Mouse (Mus musculus) limb, embryonic 15.5 days (tissue): ENCODE data around the gene Adprhl2. TPM values are rescaled to one million over a fixed set of nuclear protein-coding genes. Genes with fewer than 3 reads are reported as not detected.

Source experiments
- ATAC-seq: fragments of 200-750 bp; cut with Nextera tagmentation; 2 replicates; pipeline ENCODE4 v1.8.0; 2017; ENCODE audit warnings: low read depth, moderate TSS enrichment; ENCODE audit not compliant: insufficient number of reproducible peaks, low FRiP score, low TSS enrichment
- H3K27ac ChIP-seq: fragments of 300-500 bp; sonication (generic); 2 replicates; pipeline ENCODE4 v1.5.1; 2015; ENCODE audit warnings: moderate library complexity, mild to moderate bottlenecking, inconsistent platforms
- H3K27me3 ChIP-seq: fragments of 300-500 bp; sonication (generic); 2 replicates; pipeline ENCODE4 v1.6.1; 2015; ENCODE audit warnings: inconsistent platforms
- H3K36me3 ChIP-seq: fragments of 300-500 bp; sonication (generic); 2 replicates; pipeline ENCODE4 v1.6.1; 2015; ENCODE audit warnings: inconsistent platforms
- H3K4me1 ChIP-seq: fragments of 300-500 bp; sonication (generic); 2 replicates; pipeline ENCODE4 v1.6.1; 2015; ENCODE audit warnings: inconsistent platforms
- H3K4me2 ChIP-seq: fragments of 300-500 bp; sonication (generic); 2 replicates; pipeline ENCODE4 v1.6.1; 2015; ENCODE audit warnings: mild to moderate bottlenecking, inconsistent platforms
- H3K4me3 ChIP-seq: fragments of 300-500 bp; sonication (generic); 2 replicates; pipeline ENCODE4 v1.5.1; 2015; ENCODE audit warnings: mild to moderate bottlenecking, inconsistent platforms
- H3K9ac ChIP-seq: fragments of 300-500 bp; sonication (generic); 2 replicates; pipeline ENCODE4 v1.6.1; 2015; ENCODE audit warnings: inconsistent platforms
- H3K9me3 ChIP-seq: fragments of 300-500 bp; sonication (generic); 2 replicates; pipeline ENCODE4 v1.6.1; 2016; ENCODE audit warnings: inconsistent platforms
- WGBS: fragments of 180-500 bp; shearing (Covaris S2); methylation state at CpG from one replicate; pipeline ENCODE4 v1.1.7; 2015; 5-methylcytosine and 5-hydroxymethylcytosine counted together
- polyA plus RNA-seq: library from polyadenylated mRNA; unstranded; fragments of >200 nt; fragmentation: Nextera tagmentation; extraction: Ambion mirVana; gene quantifications from 2 replicates; pipeline ENCODE4 v1.2.1, GENCODE M21; 2015

Gene Adprhl2
- polyA plus RNA-seq, 1 experiment from 2014 or later = 82.9 TPM

DNA sequence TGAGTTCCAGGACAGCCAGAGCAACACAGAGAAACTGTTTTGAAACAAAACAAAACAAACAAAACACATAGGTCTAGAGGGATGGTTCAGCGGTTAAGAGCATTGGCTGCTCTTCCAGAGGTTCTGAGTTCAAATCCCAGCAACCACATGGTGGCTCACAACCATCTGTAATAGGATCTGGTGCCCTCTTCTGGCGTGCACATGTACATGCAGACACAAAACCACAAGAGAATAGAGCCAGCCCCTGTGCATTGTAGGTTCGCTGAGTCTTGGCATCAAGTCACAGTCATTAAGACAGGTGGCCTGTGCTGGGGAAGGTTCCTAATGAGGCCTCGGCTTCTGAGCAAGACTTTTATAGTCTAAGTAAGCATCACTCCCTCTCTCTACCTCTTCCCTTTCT, 17.6 kb downstream of the Adprhl2 start:
- H3K4me3 ChIP-seq = no peak overlapping the region
- no peak overlapping the region for H3K9ac ChIP-seq
- peaks cover 29% of the 10 kb centered on the region for H3K4me1 ChIP-seq
- no peak overlapping the region for H3K27ac ChIP-seq
- no peak overlapping the region for H3K4me2 ChIP-seq
- H3K9me3 ChIP-seq = no peaks in the 10 kb centered on the region
- no peaks in the 10 kb centered on the region for H3K36me3 ChIP-seq
- H3K27me3 ChIP-seq = peaks cover 35% of the 10 kb centered on the region
- WGBS = 48% methylated on average over 4 of the region's 4 CpGs
- ATAC-seq = no peak

DNA sequence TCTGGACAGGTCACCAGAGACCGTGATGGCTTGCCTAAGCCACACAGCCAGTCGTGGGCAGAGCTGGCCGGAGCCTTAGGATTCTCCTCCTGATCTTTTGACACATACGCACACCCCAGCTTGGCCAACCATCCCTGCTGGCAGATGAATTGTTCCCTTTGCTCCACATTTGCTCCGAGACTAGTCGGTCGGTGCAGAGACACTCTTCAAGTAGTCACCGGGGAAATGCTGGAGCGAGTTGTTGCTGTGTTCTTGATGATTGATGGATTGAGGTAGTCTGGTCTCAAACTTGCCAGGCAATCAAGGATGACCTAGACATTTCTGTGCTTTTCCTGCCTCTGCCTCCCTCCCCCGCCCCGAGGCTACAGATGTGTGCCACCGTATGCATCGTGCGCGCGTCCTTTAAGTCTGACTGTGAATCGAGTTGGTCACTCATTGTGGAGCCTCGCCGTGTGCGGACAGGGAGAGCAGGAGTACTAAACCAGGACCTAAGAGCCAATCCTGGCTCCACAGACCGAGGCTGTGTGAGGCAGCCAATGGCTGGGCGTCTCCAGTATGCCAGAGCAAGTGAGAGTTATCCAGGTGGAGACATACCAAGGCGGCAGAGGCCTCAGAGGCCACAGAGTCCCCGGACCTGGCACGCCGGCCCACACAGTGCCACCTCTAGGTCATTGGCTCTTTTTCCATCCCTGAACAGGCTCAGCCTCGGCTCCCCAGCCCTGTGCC, 19.8 kb downstream of the Adprhl2 start:
- Histone ChIP-seq H3K27me3 (peaks cover 40% of the 10 kb centered on the region), H3K27ac (peak overlapping the region; percentile 86), H3K9me3 (no peaks in the 10 kb centered on the region), H3K4me1 (peaks cover 41% of the 10 kb centered on the region), H3K36me3 (peaks cover 5% of the 10 kb centered on the region; the same call in 1 of the 2 replicates), H3K4me3 (peak overlapping the region; percentile 38), H3K4me2 (peak overlapping the region; percentile 77), H3K9ac (0 out of 2 replicates have a peak overlapping the region, but pooled peaks have one; percentile 35)
- ATAC-seq = no peak
- WGBS = 9% methylated on average over 27 of the region's 27 CpGs

DNA sequence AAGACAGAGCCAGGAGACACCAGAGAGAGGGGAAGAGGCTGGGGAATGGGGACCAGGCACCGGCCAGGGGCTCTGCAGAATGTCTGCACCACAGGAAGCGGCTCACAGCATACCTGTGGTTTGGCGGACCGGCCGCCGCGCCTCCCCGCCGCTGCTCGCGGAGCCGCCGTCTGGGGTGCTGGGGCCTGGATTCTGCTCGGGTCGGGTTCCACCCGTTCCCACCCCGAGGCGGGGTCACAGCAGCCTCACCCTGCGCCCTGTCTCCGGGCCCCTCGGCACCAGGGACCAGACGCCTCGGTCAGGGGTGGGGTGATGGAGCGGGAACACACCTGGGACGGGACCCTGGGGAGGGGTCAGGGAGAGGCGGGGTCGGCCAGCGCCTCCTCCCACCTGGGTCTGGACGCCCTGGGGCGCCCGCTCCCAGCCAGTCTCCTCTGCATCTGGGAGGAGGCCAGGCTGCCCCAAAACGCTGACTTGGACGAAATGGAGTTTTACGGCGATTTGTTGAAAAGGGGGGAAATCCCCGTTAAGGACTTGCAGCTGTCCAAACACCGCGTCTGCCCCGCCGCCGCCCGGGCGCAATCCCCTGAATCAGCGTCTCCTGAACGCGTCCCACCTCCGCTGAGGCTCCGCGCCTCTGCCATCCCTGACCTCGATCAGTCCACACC, 20.5 kb downstream of the Adprhl2 start:
- peak; percentile 75 for ATAC-seq

DNA sequence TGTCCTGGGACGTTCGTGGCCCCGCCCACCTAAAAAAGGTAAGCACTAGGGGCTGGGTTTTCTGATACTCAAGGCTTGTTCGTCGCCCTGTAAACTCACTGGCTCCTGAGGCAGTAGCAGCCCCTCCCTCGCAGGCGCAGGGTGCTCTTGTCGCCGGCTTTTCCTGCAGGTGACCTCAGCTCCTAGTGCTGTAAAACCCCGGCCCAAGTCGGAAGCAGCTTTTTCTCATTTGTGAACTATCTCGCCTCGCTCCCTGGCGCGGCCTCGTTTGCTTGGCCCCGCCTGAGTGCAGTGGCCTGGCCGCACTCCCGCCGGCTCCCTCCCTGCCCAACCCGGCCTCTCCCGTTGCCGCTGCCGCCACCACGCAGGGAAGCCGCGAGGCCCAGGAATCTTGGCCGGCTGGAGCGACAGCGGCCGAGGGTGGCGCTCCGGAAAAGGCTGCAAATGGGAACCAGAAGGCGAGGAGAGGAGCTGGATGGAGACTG, 24.8 kb downstream of the Adprhl2 start:
- Histone ChIP-seq H3K27ac (peak overlapping the region; percentile 82), H3K9ac (peak overlapping the region; percentile 5; the same call in 1 of the 2 replicates), H3K4me2 (peak overlapping the region; percentile 51), H3K4me3 (peak overlapping the region; percentile 24), H3K36me3 (peaks cover 12% of the 10 kb centered on the region; the same call in 1 of the 2 replicates), H3K9me3 (no peaks in the 10 kb centered on the region), H3K4me1 (peaks cover 50% of the 10 kb centered on the region), H3K27me3 (peaks cover 26% of the 10 kb centered on the region)
- peak; percentile 28; the same call in 1 of the 2 replicates for ATAC-seq
- WGBS = under 1% methylated on average over 34 of the region's 34 CpGs

More for the DNA sequence above, 20.5 kb downstream of the Adprhl2 start:
- Histone ChIP-seq H3K4me3 (peak overlapping the region; percentile 38), H3K36me3 (peaks cover 5% of the 10 kb centered on the region; the same call in 1 of the 2 replicates), H3K4me2 (peak overlapping the region; percentile 77), H3K4me1 (peaks cover 48% of the 10 kb centered on the region), H3K9ac (0 out of 2 replicates have a peak overlapping the region, but pooled peaks have one; percentile 35), H3K27ac (peak overlapping the region; percentile 86), H3K27me3 (peaks cover 40% of the 10 kb centered on the region), H3K9me3 (no peaks in the 10 kb centered on the region)
- 1% methylated on average over 49 of the region's 50 CpGs for WGBS

DNA sequence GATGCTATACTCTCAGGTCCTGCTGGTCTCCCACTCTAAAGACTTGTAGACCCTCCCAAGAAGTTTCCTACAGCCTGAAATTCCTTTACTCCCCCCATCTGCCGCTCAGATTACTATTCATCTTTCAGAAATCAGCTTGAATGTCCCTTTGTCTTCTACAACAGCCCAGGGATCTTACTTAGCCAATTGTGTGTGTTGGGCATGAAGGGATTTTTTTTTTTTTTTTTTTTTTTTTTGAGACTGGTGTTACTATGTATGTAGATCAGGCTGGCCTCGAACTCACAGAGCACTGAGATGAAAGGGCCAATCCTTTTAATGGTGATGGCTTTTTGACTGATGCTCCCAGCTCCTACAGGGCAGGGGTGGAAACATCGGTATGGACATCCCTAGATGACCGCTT, 25.6 kb downstream of the Adprhl2 start:
- no peak overlapping the region; the same call in 1 of the 2 replicates for H3K4me2 ChIP-seq
- H3K4me3 ChIP-seq = no peak overlapping the region
- peaks cover 50% of the 10 kb centered on the region for H3K4me1 ChIP-seq
- H3K9ac ChIP-seq = no peak overlapping the region
- peak overlapping the region; percentile 82; the same call in 1 of the 2 replicates for H3K27ac ChIP-seq
- WGBS = 45% methylated on average over 4 of the region's 4 CpGs
- no peak for ATAC-seq
- H3K9me3 ChIP-seq = no peaks in the 10 kb centered on the region
- peaks cover 19% of the 10 kb centered on the region for H3K27me3 ChIP-seq
- peaks cover 12% of the 10 kb centered on the region; the same call in 1 of the 2 replicates for H3K36me3 ChIP-seq

DNA sequence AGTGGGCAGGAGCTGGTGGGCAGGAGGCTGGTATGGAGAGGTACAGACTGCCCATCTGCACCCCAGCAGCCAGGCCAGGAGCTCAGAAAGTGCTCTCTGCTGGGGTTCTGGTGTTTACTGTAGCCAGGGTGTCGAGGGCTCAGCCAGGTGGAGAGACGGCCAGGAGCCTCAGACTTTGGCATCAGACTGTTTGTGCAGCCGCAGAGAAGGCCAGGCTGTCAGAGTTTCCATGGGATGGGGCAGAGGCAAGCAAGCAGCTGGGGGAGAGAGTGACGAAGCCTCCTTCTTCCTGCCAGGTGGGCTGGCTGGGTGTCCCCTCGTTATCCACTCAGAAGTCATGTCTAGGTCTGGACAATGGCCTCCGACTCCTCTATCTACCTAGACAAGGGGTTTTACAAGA, 26.4 kb downstream of the Adprhl2 start:
- WGBS = 59% methylated on average over 6 of the region's 6 CpGs
- peaks cover 11% of the 10 kb centered on the region for H3K27me3 ChIP-seq
- 0 out of 2 replicates have a peak overlapping the region, but pooled peaks have one; percentile 11 for H3K27ac ChIP-seq
- no peak overlapping the region for H3K9ac ChIP-seq
- H3K9me3 ChIP-seq = no peaks in the 10 kb centered on the region
- H3K4me3 ChIP-seq = no peak overlapping the region
- peaks cover 12% of the 10 kb centered on the region; the same call in 1 of the 2 replicates for H3K36me3 ChIP-seq
- no peak for ATAC-seq
- H3K4me2 ChIP-seq = no peak overlapping the region
- H3K4me1 ChIP-seq = peaks cover 50% of the 10 kb centered on the region

DNA sequence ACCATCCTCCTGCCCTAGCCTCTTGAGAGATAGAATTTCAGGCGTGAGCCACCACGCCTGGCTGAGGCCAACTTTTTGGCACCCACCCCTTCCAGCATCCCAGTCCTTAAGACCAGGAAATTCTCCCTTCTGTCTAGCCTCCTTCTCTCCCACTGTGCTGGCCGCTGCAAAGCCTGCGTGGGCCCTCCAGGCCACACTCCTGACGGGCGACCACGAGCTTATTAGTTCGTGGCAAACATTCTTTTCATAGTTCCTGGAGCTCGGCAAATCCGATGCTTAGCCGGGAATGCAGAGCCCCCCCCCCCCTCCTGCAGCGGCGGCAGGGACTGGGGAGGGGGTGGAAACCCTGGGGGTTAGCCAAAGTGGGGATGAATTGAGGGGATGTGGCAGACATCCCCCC, 30.3 kb downstream of the Adprhl2 start:
- Histone ChIP-seq H3K36me3 (peaks cover 7% of the 10 kb centered on the region; the same call in 1 of the 2 replicates), H3K27ac (peak overlapping the region; percentile 60; the same call in 1 of the 2 replicates), H3K4me1 (peaks cover 53% of the 10 kb centered on the region), H3K4me3 (no peak overlapping the region), H3K4me2 (0 out of 2 replicates have a peak overlapping the region, but pooled peaks have one; percentile 8), H3K9me3 (no peaks in the 10 kb centered on the region), H3K9ac (no peak overlapping the region), H3K27me3 (peaks cover 16% of the 10 kb centered on the region)
- 6% methylated on average over 13 of the region's 13 CpGs for WGBS
- ATAC-seq = no peak

DNA sequence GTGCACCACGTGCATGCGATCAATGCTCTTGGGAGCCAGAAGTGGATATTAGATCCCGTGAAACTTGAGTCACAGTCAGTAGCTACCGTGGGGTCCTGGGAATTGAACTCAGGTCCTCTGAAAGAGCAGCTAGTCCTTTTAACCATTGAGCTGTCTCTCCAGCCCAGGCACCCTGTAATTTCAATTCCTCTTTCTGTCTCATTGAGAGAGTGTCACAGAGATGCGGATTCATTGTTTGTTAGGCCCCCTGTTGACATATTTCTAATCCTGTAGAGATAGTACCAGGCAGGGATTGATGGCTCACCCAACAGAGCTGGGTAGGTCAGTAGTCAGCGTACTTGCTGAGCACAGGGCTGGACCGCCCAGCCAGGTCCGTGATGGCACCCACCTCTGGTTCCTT, 31.2 kb downstream of the Adprhl2 start:
- Histone ChIP-seq H3K4me2 (peak overlapping the region; percentile 8; the same call in 1 of the 2 replicates), H3K36me3 (peaks cover 7% of the 10 kb centered on the region; the same call in 1 of the 2 replicates), H3K9ac (no peak overlapping the region), H3K4me1 (peaks cover 48% of the 10 kb centered on the region), H3K27me3 (peaks cover 19% of the 10 kb centered on the region), H3K27ac (no peak overlapping the region), H3K9me3 (no peaks in the 10 kb centered on the region), H3K4me3 (no peak overlapping the region)
- WGBS = 77% methylated on average over 8 of the region's 8 CpGs
- ATAC-seq = no peak

DNA sequence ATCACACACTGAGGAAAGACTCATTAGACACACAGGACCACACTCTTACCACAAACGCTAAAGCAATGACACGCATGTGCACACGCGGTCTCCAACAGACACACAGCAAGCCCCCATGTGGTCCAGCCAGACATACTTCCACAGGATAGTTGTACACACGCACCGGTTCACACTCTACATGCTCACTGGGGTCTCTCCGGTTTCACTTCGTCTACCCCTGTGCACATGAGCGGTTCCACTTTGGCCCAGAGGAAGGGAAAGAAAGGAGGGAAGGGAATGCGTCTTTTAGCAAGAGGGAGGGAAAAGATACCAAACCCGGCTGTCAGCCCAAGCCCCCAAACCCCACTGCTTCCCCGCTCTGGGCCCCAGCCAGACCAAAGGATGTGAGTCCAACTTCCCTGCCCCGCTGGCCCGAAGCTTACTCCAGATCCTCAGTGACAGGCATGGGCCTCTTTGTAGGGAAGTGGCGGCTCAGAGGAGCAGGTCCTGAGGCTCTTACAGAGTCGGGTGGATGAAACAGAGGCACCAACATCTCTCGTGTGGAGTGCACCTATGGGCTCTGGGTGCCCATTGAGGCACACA, 33.3 kb downstream of the Adprhl2 start:
- H3K4me1 ChIP-seq = peaks cover 58% of the 10 kb centered on the region

DNA sequence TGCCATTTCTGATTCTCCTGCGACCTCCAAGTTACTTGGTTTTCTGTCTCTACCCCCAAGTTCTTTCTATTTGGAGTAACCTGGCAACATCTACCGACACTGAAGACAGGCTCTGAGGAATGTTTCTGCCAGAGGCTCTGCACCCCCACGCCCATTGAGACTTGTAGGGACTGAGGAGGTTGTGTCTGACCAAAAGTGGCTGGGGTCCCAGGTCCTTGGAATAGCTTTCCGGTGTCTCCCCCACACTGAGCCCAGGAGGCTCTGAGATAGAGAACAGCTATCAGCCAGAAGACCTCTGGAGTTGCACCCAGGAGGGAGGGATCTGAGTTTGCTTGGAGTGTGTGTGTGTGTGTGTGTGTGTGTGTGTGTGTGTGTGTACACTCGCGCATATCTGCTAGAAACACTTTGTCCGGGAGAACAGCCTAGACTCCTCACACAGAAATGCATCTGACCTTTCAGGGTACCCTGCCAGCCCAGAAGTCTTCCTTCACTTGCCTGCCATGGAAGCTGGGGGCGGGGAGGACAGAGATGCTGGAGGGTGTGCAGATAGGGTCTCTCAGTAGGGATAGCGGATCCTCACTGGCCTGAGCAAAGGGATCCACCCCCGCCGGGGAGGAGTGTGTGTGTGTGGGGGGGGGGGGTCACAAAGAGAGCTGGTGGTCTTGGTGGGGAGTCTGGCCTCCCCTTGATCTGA, 34.1 kb downstream of the Adprhl2 start:
- Histone ChIP-seq H3K4me2 (peak overlapping the region; percentile 77), H3K27ac (peak overlapping the region; percentile 89), H3K9me3 (no peaks in the 10 kb centered on the region), H3K36me3 (peaks cover 5% of the 10 kb centered on the region; the same call in 1 of the 2 replicates), H3K27me3 (peaks cover 25% of the 10 kb centered on the region), H3K9ac (no peak overlapping the region), H3K4me3 (peak overlapping the region; percentile 62), H3K4me1 (peaks cover 62% of the 10 kb centered on the region)
- ATAC-seq = no peak
- 39% methylated on average over 11 of the region's 11 CpGs for WGBS

More for the DNA sequence above, 33.3 kb downstream of the Adprhl2 start:
- Histone ChIP-seq H3K4me2 (peak overlapping the region; percentile 77), H3K9ac (no peak overlapping the region), H3K27ac (peak overlapping the region; percentile 89), H3K27me3 (peaks cover 25% of the 10 kb centered on the region), H3K9me3 (no peaks in the 10 kb centered on the region), H3K36me3 (peaks cover 7% of the 10 kb centered on the region; the same call in 1 of the 2 replicates), H3K4me3 (peak overlapping the region; percentile 62)
- no peak for ATAC-seq
- WGBS = 38% methylated on average over 17 of the region's 17 CpGs

DNA sequence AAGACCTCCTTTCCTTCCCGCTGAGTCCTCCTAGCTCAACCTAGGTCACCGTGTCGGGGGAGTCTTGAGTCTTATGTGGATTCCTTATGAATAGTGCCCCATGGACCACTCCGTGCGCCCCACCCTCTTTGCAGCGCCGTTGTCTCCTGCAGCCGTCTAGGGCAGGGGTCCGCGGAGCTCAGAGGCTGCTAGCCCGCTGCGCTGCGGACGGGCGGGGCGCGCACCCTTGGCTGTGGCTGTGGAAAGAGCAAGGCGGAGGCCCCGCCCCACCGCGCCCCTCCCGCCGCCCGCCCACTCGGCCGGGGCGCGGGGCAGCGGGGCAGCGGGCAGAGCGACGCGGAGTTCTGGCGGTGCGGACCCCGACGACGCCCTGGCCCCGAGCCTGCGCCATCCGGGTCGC, 35.0 kb downstream of the Adprhl2 start, which contains the start of gene Col8a2:
Gene Col8a2 (plus strand): TSS at position 302 of the 400 bp plus-strand sequence.
- peaks cover 25% of the 10 kb centered on the region for H3K27me3 ChIP-seq
- peak; percentile 59; the same call in 1 of the 2 replicates for ATAC-seq
- peak within 1 kb of the TSS; percentile 77 for H3K4me2 ChIP-seq
- peaks cover 67% of the 10 kb centered on the region for H3K4me1 ChIP-seq
- peak within 1 kb of the TSS; percentile 62 for H3K4me3 ChIP-seq
- H3K9ac ChIP-seq = peak within 1 kb of the TSS; percentile 71
- no peaks in the 10 kb centered on the region for H3K9me3 ChIP-seq
- peak within 1 kb of the TSS; percentile 89 for H3K27ac ChIP-seq
- WGBS = 3% methylated on average over 29 of the region's 42 CpGs
- no peaks in the 10 kb centered on the region for H3K36me3 ChIP-seq
